Mouse (Mus musculus) testis, adult 2 months (tissue): Measurements from ENCODE around the gene Tbck. TPM values are rescaled to one million over a fixed set of nuclear protein-coding genes. Genes with fewer than 3 reads are reported as not detected.
A peak's percentile ranks its signal among the peaks of the same experiment; 100 is the strongest.

Experiments
- H3K27ac ChIP-seq: fragments of 200-500 bp; 2 replicates; pipeline ENCODE4 v1.5.1; 2012; ENCODE audit warnings: low read depth, low read length; ENCODE audit not compliant: control insufficient read depth, insufficient read depth
- H3K27me3 ChIP-seq: fragments of 200-500 bp; 2 replicates; pipeline ENCODE4 v1.6.1; 2012; ENCODE audit warnings: mild to moderate bottlenecking, low read length, moderate library complexity; ENCODE audit not compliant: control insufficient read depth, insufficient read depth
- H3K36me3 ChIP-seq: fragments of 200-500 bp; 2 replicates; pipeline ENCODE4 v1.6.1; 2012; ENCODE audit warnings: mild to moderate bottlenecking, low read length; ENCODE audit not compliant: control insufficient read depth, insufficient read depth
- H3K4me1 ChIP-seq: fragments of 200-500 bp; 2 replicates; pipeline ENCODE4 v1.6.1; 2012; ENCODE audit warnings: low read length; ENCODE audit not compliant: control insufficient read depth, insufficient read depth
- H3K4me3 ChIP-seq: fragments of 200-500 bp; 2 replicates; pipeline ENCODE4 v1.5.1; 2012; ENCODE audit warnings: low read depth, mild to moderate bottlenecking, low read length, moderate library complexity, mixed read lengths; ENCODE audit not compliant: control insufficient read depth
- CTCF ChIP-seq: fragments of 200-500 bp; IDR thresholded peaks from 2 replicates; pipeline ENCODE4 v1.5.1; 2012; ENCODE audit warnings: low read depth, mild to moderate bottlenecking, inconsistent platforms, low read length, moderate library complexity; ENCODE audit not compliant: control insufficient read depth, insufficient read depth, insufficient replicate concordance
- POLR2A ChIP-seq: fragments of 200-500 bp; IDR thresholded peaks from 2 replicates; pipeline ENCODE4 v1.6.1; 2012; ENCODE audit warnings: low read depth, mild to moderate bottlenecking, inconsistent platforms, low read length, moderate library complexity; ENCODE audit not compliant: control insufficient read depth
- polyA plus RNA-seq: library from polyadenylated mRNA; depleted of rRNA; stranded (reverse); fragments of >200 nt; gene quantifications from 2 replicates; pipeline ENCODE4 v1.2.3, GENCODE M21; 2012; rRNA removed

Gene Tbck
- 2.3 and 2.8 TPM in 2 replicates for polyA plus RNA-seq

GRCm38 (mm10) chr3:132683447-132684230 lies at the start of gene Tbck:
Tbck (plus strand) TSS chr3:132684144.
- H3K27me3 ChIP-seq: no peaks in the 10 kb centered on the region
- peak within 1 kb of the TSS; percentile 88 for H3K4me3 ChIP-seq
- H3K4me1 ChIP-seq: peaks cover 2% of the 10 kb centered on the region; the same call in 1 of the 2 replicates
- no peak; the same call in none of the 2 replicates for TF ChIP-seq POLR2A
- TF ChIP-seq CTCF: no peak
- H3K36me3 ChIP-seq: no peaks in the 10 kb centered on the region
- H3K27ac ChIP-seq: peak within 1 kb of the TSS; percentile 91

GRCm38 (mm10) chr3:132637080-132637479 lies 46.9 kb upstream of the Tbck start:
- TF ChIP-seq POLR2A (no peak), CTCF (no peak)
- Histone ChIP-seq H3K27ac (no peak overlapping the region), H3K36me3 (no peaks in the 10 kb centered on the region), H3K4me1 (no peaks in the 10 kb centered on the region), H3K27me3 (no peaks in the 10 kb centered on the region), H3K4me3 (no peak overlapping the region)

GRCm38 (mm10) chr3:132644071-132644470 lies 39.9 kb upstream of the Tbck start:
- TF ChIP-seq CTCF (no peak), POLR2A (no peak)
- Histone ChIP-seq H3K27ac (no peak overlapping the region), H3K4me3 (no peak overlapping the region), H3K4me1 (no peaks in the 10 kb centered on the region), H3K36me3 (no peaks in the 10 kb centered on the region), H3K27me3 (no peaks in the 10 kb centered on the region)

- TF ChIP-seq POLR2A (no peak), CTCF (no peak)
- Histone ChIP-seq H3K36me3 (no peaks in the 10 kb centered on the region), H3K27me3 (no peaks in the 10 kb centered on the region), H3K4me3 (no peak overlapping the region), H3K27ac (no peak overlapping the region), H3K4me1 (no peaks in the 10 kb centered on the region)
Observed at GRCm38 (mm10) chr3:132646814-132647213, 37.1 kb upstream of the Tbck start.

- Histone ChIP-seq H3K27ac (no peak overlapping the region), H3K27me3 (no peaks in the 10 kb centered on the region), H3K4me3 (no peak overlapping the region), H3K4me1 (no peaks in the 10 kb centered on the region), H3K36me3 (no peaks in the 10 kb centered on the region)
- no peak for TF ChIP-seq POLR2A
- no peak for TF ChIP-seq CTCF
Observed at GRCm38 (mm10) chr3:132649368-132649767, 34.6 kb upstream of the Tbck start.

GRCm38 (mm10) chr3:132650191-132650590 lies 33.8 kb upstream of the Tbck start:
- no peaks in the 10 kb centered on the region for H3K27me3 ChIP-seq
- no peaks in the 10 kb centered on the region for H3K4me1 ChIP-seq
- H3K36me3 ChIP-seq: no peaks in the 10 kb centered on the region
- TF ChIP-seq POLR2A: no peak
- TF ChIP-seq CTCF: no peak
- no peak overlapping the region for H3K27ac ChIP-seq
- H3K4me3 ChIP-seq: no peak overlapping the region

GRCm38 (mm10) chr3:132651776-132652175 lies 32.2 kb upstream of the Tbck start:
- Histone ChIP-seq H3K36me3 (no peaks in the 10 kb centered on the region), H3K4me1 (no peaks in the 10 kb centered on the region), H3K4me3 (no peak overlapping the region), H3K27ac (no peak overlapping the region), H3K27me3 (no peaks in the 10 kb centered on the region)
- TF ChIP-seq CTCF (no peak), POLR2A (no peak)
